Mouse (Mus musculus) embryo, embryonic 9.5 days (tissue): Measurements from ENCODE around the gene Fkbp1a.

ENCODE experiments used
- DNase-seq: peaks from one replicate; pipeline ENCODE4 v3.0.0-alpha.2; 2017; ENCODE audit errors: extremely low spot score

The Fkbp1a gene

GRCm38 (mm10) chr2:151546571-151546970, 4.3 kb downstream of the Fkbp1a start:
- no peak for DNase-seq

- no peak for DNase-seq
Observed at GRCm38 (mm10) chr2:151549615-151550121, 7.4 kb downstream of the Fkbp1a start.

GRCm38 (mm10) chr2:151562930-151563921, 20.9 kb downstream of the Fkbp1a start:
- no peak for DNase-seq

DNA sequence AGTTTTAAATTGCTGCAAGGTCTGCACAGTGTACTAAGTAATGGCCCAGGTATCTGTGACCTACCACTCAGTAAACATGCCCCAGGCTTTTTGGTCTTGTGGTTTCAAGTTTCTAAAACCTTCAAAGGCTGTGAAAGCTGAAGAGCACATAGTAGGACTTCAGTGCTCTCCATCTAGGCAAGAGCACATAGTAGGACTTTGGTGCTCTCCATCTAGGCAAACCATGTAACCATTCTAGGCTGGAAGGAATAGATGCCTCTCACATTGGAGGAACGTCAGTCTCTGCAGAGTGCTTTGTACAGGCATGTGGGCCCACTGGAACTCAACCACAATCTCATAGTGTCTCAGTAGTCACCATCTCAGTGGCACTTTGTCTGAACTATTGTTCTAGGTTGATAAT, 21.7 kb downstream of the Fkbp1a start:
- DNase-seq: no peak

DNA sequence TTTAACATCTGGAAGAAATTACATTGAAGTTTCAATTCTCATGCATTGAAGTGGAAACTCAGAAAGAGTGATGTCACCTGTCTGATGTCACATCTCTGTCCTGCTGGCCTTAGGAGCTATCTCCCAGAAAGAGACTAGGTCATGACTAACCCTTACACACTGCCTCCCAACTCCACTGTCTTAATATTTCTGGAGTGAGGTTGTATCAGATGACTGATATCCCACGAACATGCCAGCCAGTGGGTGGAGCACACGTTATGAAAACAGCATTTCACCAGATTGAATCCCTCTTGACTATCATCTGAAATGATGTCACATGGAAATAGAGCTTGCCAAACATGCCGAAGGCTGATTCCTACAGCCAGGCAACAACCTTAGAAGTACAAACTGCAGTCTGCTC, 22.7 kb downstream of the Fkbp1a start:
- DNase-seq: no peak

DNA sequence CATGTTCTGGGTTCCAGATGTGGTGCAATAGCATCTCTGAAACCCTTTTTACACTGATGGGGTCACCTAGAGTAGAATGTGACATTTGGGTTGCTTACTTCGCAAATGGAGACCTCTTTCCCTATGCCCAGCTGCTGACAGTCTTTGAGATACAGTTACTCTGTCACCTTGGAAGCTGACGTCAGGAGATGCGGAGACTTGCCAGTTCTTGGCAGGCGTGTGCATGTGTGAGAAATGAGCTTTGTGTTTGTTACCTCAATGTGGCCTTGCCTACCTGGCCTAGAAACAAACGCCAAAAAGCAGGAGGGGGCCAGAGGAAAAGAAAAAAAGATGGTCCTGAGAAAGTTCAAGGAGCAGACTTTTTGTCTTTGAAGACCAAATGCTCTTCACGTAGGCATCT, 24.6 kb downstream of the Fkbp1a start:
- no peak for DNase-seq

DNA sequence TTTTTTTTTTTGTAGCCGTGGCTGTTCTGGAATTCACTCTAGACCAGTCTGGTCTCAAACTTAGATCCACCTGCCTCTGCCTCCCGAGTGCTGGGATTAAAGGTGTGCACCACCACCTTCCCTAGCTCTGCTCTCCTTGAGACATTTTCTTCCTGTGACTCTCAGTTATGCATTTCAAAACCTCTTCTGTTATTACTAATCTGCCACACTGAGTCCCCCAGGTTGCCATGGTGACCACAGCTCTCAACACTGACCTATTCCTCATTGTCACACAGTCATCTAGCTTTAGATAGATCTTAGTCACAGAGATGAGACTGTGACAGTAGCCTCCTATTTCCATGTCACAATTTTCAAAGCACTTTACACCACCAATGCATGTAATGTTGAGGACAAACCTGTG, 27.2 kb downstream of the Fkbp1a start:
- no peak for DNase-seq

DNA sequence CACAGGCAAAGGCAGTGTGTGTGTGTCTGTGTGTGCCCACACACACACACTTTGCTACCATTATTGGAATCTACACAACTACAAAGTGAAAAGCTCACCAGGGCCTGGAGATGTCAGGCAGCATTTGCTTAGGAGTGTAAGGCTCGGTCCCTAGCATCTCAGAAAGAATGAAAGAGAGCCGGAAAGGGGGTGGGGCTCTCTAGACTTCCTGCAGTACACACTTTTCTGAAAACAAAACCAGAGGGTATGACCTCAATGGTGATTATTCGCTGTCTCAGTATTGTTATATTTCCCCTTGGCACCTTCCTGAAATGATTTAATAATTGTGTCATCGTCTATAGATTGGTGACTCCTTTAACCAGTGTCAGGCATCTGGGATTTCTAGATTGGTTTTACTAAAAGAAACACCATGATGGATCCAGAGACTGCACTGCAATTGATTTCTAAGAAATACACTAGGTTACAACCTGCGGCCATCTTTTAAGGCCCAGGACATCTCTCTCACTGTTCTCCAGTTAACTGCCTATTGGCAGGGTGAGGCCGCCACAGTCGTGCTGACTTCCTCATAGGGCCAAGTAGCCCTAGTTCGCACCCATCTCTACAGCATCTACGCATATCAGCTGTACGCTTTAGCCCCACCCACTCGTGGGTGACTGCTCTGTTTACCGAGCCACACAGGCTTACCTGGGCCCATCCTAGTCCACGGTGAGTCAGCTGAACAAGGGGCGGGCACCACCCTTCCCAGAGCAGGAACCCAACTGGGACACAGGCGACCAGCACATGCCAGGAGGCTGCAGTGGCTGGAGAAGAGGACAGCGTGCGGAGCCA, 29.8 kb downstream of the Fkbp1a start, which contains the start of gene Sdcbp2:
Sdcbp2 (plus strand) TSS at position 750 of the 828 bp plus-strand sequence.
- no peak for DNase-seq

- no peak for DNase-seq
Observed at GRCm38 (mm10) chr2:151573667-151574066, 31.4 kb downstream of the Fkbp1a start.

GRCm38 (mm10) chr2:151574607-151575006, 32.3 kb downstream of the Fkbp1a start:
- DNase-seq: no peak

DNA sequence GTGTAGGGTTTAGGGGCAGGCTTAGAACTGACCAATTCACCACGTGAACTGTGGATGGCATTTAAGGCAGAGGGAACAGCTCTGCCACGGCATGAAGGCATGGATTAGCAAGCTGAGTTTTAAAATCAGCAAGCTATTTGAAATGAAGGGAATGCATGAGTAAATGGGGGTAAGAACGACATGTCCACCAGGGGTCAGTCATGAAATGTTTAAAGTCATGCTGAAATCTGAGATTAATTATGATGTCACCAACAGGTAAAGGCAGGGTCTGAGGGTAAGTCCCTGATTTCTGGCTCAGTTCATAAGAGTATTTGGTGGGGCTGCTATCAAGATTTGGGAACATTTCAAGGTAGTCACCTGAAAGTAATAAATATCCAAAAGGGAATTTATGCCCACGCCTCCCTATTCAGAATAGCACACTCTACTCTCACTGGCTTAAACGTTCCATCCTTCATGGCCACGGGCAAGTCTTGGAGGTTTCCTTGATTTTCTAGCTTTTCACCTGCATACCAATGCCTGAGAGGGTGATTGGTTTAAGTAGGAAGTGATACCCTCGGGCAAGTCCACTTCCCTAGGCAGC, 32.9 kb downstream of the Fkbp1a start:
- peak; percentile 52 for DNase-seq

- DNase-seq: peak; percentile 77
Observed at GRCm38 (mm10) chr2:151575699-151576389, 33.6 kb downstream of the Fkbp1a start.

DNA sequence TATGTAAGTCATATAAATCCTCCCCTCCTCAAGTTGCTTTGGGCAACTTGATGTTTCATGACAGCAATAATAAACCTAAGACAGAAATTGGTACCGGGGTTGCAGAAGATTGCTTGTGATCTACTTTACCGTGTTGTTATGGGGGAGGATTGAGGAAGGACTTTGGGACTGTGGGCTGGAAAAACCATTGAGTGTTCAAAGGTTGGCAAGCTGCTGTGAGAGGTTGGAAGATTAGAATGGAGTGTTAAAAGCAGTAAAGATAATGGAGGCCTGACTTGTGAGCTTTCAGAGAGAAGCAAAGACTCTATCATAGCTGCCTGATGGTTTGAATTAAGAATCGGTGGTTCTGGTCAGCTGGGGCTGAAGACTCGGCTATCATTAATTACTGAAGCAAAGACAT, 36.9 kb downstream of the Fkbp1a start:
- DNase-seq: no peak

GRCm38 (mm10) chr2:151580945-151581344, 38.7 kb downstream of the Fkbp1a start:
- DNase-seq: no peak

GRCm38 (mm10) chr2:151585934-151586333, 43.7 kb downstream of the Fkbp1a start:
- DNase-seq: no peak

- no peak for DNase-seq
Observed at GRCm38 (mm10) chr2:151586807-151587206, 44.5 kb downstream of the Fkbp1a start.

DNA sequence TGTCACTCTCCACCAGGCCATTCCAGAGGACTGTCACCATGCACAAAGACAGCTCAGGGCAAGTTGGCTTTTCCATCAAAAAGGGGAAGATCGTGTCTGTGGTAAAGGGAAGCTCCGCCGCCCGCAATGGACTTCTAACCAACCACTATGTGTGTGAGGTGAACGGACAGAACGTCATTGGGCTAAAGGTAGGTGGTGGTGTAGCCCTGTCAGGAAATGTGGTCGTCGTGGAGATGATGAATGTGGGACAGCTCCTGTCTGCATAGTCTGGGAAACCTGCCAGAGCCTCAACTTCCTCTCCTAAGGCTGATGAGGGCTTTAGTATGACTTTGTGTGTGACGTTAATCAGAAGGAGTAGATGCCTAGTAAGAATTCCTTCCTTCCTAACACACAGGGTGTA, 45.0 kb downstream of the Fkbp1a start:
- no peak for DNase-seq

- no peak for DNase-seq
Observed at GRCm38 (mm10) chr2:151598068-151598467, 55.8 kb downstream of the Fkbp1a start.

DNA sequence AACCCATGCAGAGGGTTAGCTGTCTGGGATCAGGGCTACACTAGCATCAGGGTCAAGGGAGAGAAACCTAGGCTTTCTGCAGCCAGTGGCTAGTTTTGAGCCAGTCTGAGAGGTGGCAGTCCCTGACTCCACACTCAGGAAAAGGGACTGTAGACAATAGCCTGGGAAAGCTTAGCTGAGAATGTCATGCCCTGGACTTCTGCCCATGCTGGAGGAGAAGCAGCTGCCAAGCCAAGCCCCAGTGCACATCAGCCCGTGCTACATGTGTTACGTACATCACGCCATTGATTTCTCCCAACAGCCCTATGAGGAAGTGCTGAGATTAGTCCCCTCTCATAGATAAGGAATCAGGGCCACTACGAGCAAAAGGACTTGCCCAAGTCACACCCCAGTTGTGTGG, 59.8 kb downstream of the Fkbp1a start:
- no peak for DNase-seq

DNA sequence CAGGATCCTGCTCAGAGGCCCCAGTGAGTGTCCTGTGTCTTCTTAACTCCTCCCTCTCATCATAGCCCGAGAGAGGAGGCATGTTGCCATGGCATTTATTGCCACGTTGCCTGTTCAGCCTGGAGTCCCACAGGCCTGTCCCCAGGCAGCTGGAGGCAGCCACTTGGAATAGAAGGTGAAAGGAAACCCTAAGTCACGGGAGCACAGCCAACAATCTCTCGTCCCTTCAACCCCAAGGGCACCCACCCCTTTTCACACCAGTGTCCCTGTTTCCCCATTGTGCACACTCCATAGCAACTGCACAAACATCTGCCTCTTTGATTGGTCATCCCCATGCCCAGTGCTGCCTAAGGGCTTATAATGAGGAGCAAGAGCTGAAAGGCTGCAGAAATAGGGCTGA, 61.3 kb downstream of the Fkbp1a start:
- peak; percentile 48 for DNase-seq

GRCm38 (mm10) chr2:151605437-151605987, 63.2 kb downstream of the Fkbp1a start:
- peak; percentile 13 for DNase-seq
